Mouse (Mus musculus) heart, embryonic 16.5 days (tissue): Measurements from ENCODE around the gene Phf23. TPM values are rescaled to one million over a fixed set of nuclear protein-coding genes. Genes with fewer than 3 reads are reported as not detected.

Experiments
- ATAC-seq: fragments of 200-750 bp; cut with Nextera tagmentation; replicated peaks from 2 replicates; pipeline ENCODE4 v1.8.0; 2017; ENCODE audit warnings: moderate number of reproducible peaks; ENCODE audit not compliant: insufficient read depth, low FRiP score; ENCODE audit errors: extremely low read depth
- H3K27ac ChIP-seq: fragments of 300-500 bp; sonication (generic); 2 replicates; pipeline ENCODE4 v1.5.1; 2014; ENCODE audit warnings: mild to moderate bottlenecking, low read length, control low read depth, moderate library complexity
- H3K27me3 ChIP-seq: fragments of 300-500 bp; sonication (generic); 2 replicates; pipeline ENCODE4 v1.6.1; 2014; ENCODE audit warnings: low read length, mixed read lengths; ENCODE audit not compliant: control insufficient read depth, insufficient read depth
- H3K36me3 ChIP-seq: fragments of 300-500 bp; sonication (generic); 2 replicates; pipeline ENCODE4 v1.6.1; 2014; ENCODE audit not compliant: control insufficient read depth, insufficient read depth
- H3K4me1 ChIP-seq: fragments of 300-500 bp; sonication (generic); 2 replicates; pipeline ENCODE4 v1.6.1; 2014; ENCODE audit warnings: low read length, mixed read lengths; ENCODE audit not compliant: control insufficient read depth, insufficient read depth
- H3K4me2 ChIP-seq: fragments of 300-500 bp; sonication (generic); 2 replicates; pipeline ENCODE4 v1.6.1; 2014; ENCODE audit warnings: low read depth, mild to moderate bottlenecking, control low read depth, low read length
- H3K4me3 ChIP-seq: fragments of 300-500 bp; sonication (generic); 2 replicates; pipeline ENCODE4 v1.5.1; 2014; ENCODE audit warnings: mild to moderate bottlenecking, control low read depth, low read length
- H3K9ac ChIP-seq: fragments of 300-500 bp; sonication (generic); 2 replicates; pipeline ENCODE4 v1.6.1; 2014; ENCODE audit warnings: low read length, control low read depth
- H3K9me3 ChIP-seq: fragments of 300-500 bp; sonication (generic); replicated peaks from 2 replicates; pipeline ENCODE4 v1.6.1; 2016; ENCODE audit warnings: low read length; ENCODE audit not compliant: control insufficient read depth
- WGBS: fragments of 180-500 bp; shearing (Covaris S2); extraction: QIAGEN DNeasy Blood & Tissue Kit; methylation state at CpG from one replicate; pipeline ENCODE4 v1.1.7; 2014; 5-methylcytosine and 5-hydroxymethylcytosine counted together
- polyA plus RNA-seq: library from polyadenylated mRNA; unstranded; fragments of >200 nt; fragmentation: Nextera tagmentation; extraction: Ambion mirVana; gene quantifications from 2 replicates; pipeline ENCODE4 v1.2.1, GENCODE M21; 2015

Gene Phf23
- polyA plus RNA-seq, 1 experiment from 2014 or later = 42.0 TPM

DNA sequence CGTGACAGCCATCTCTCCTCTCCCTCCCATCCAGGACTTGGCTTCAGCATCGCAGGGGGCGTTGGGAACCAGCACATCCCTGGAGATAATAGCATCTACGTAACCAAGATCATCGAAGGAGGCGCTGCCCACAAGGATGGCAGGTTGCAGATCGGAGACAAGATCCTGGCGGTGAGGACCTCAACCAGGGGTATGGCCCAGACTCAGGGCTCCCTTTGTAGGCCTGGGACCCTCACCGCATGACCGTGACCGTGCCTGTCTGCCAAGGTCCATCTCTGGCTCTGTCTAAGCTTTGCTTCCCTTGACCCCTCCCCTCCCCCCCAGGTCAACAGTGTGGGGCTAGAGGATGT lies 35.7 kb downstream of the Phf23 start:
- 92% methylated on average over 11 of the region's 11 CpGs for WGBS
- H3K27me3 ChIP-seq = no peaks in the 10 kb centered on the region
- ATAC-seq = no peak
- peaks cover 3% of the 10 kb centered on the region; the same call in 1 of the 2 replicates for H3K36me3 ChIP-seq
- H3K27ac ChIP-seq = no peak overlapping the region
- H3K4me2 ChIP-seq = no peak overlapping the region
- no peak overlapping the region for H3K4me3 ChIP-seq
- no peak overlapping the region for H3K9ac ChIP-seq
- H3K9me3 ChIP-seq = no peaks in the 10 kb centered on the region
- H3K4me1 ChIP-seq = peaks cover 23% of the 10 kb centered on the region

DNA sequence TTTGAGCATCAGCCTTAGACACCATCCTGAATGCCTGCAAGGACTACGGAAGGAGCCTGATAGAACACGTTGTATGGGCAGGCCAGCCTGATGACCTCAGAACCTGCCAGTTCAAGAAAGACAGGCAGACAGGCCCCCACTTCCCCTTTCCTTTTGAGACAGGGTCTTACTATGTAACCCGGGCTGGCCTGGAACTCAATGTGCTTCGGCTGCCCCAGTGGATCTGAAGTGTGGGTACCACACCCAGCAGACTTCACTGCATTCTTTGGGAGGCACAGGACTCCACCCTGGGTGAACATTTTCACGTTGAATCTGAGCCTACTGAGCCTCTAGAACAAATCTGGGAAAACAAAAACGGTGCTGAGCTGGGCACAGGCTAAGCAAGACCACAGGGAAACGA lies 42.6 kb downstream of the Phf23 start:
- H3K9ac ChIP-seq = no peak overlapping the region
- no peaks in the 10 kb centered on the region for H3K36me3 ChIP-seq
- no peaks in the 10 kb centered on the region for H3K27me3 ChIP-seq
- H3K4me1 ChIP-seq = no peaks in the 10 kb centered on the region
- no peaks in the 10 kb centered on the region for H3K9me3 ChIP-seq
- no peak overlapping the region for H3K4me2 ChIP-seq
- no peak for ATAC-seq
- H3K4me3 ChIP-seq = no peak overlapping the region
- H3K27ac ChIP-seq = no peak overlapping the region
- WGBS = 71% methylated on average over 7 of the region's 7 CpGs

DNA sequence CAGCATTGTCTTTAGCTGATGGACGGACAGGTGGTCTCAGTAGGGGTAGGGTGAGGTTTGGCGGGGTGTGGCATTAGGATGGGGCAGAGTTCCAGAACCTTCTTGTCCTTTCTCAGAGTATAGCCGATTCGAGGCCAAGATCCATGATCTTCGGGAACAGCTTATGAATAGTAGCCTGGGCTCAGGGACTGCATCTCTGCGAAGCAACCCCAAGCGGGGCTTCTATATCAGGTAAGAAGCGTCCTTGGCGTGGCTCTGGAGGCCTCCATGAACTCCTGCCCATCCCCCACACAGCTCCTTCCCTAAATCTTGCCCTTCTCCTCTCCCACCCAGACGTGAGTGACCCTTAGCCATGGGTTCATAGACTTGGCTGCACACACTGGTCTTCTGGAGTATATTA lies 44.1 kb downstream of the Phf23 start:
- Histone ChIP-seq H3K36me3 (no peaks in the 10 kb centered on the region), H3K27ac (no peak overlapping the region), H3K4me1 (no peaks in the 10 kb centered on the region), H3K4me3 (no peak overlapping the region), H3K9ac (no peak overlapping the region), H3K27me3 (no peaks in the 10 kb centered on the region), H3K9me3 (no peaks in the 10 kb centered on the region), H3K4me2 (no peak overlapping the region)
- ATAC-seq = no peak
- WGBS = 83% methylated on average over 10 of the region's 10 CpGs

DNA sequence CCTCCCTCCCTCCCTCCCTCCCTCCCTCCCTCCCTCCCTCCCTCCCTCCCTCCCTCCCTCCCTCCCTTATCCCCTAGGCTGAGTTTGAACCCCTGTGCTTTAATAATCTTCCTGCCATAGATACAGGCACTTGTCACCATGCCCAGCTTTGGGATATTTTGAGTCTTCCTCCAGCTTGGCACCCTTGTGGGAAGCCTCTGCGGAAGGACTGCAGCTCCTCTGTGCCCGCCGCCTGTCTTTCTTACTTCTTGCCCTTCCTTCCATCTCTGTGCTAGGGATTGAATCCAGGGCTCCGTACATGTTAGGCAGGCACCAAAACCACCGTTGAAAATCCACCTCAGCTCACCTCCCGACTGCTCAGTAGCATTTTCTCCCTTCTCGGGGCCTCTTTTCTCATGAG lies 44.6 kb downstream of the Phf23 start:
- Histone ChIP-seq H3K4me3 (no peak overlapping the region), H3K27me3 (no peaks in the 10 kb centered on the region), H3K27ac (no peak overlapping the region), H3K9ac (no peak overlapping the region), H3K36me3 (no peaks in the 10 kb centered on the region), H3K4me1 (no peaks in the 10 kb centered on the region), H3K4me2 (no peak overlapping the region), H3K9me3 (no peaks in the 10 kb centered on the region)
- no peak for ATAC-seq
- 75% methylated on average over 7 of the region's 7 CpGs for WGBS

- Histone ChIP-seq H3K9ac (no peak overlapping the region), H3K4me1 (no peaks in the 10 kb centered on the region), H3K9me3 (no peaks in the 10 kb centered on the region), H3K27me3 (no peaks in the 10 kb centered on the region), H3K4me3 (no peak overlapping the region), H3K4me2 (no peak overlapping the region), H3K27ac (no peak overlapping the region), H3K36me3 (no peaks in the 10 kb centered on the region)
- ATAC-seq = no peak
- 89% methylated on average over 23 of the region's 23 CpGs for WGBS
Measured at GRCm38 (mm10) chr11:70042309-70043085, 46.9 kb downstream of the Phf23 start.

- no peak for ATAC-seq
- H3K4me3 ChIP-seq = no peak overlapping the region
- H3K36me3 ChIP-seq = no peaks in the 10 kb centered on the region
- no peaks in the 10 kb centered on the region for H3K27me3 ChIP-seq
- H3K9me3 ChIP-seq = no peaks in the 10 kb centered on the region
- H3K9ac ChIP-seq = no peak overlapping the region
- H3K4me1 ChIP-seq = no peaks in the 10 kb centered on the region
- WGBS = 82% methylated on average over 7 of the region's 7 CpGs
- H3K4me2 ChIP-seq = no peak overlapping the region
- no peak overlapping the region for H3K27ac ChIP-seq
Measured at GRCm38 (mm10) chr11:70043665-70044064, 48.1 kb downstream of the Phf23 start.

DNA sequence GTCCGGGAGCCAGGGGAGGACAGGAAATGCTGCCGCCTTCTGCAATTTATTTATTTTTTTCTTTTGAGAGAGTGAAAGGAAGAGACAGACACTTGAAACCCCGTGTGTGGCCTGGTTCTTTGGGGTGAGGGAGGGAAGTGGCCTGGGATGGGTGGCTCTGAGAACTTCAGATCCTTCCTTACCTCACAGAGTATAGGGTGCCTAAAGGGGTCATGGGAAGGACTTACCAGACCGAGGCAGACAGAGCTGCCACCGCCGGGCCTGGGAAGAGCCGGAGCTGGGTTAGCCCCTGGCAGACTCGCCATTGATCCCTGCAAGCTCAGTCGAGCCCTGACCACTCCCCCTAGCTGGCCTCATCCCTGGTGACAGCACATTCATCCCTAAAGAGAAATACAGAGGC lies 49.9 kb downstream of the Phf23 start:
- 45% methylated on average over 9 of the region's 9 CpGs for WGBS
- no peak for ATAC-seq

GRCm38 (mm10) chr11:70049366-70049765 lies 53.8 kb downstream of the Phf23 start:
- H3K9ac ChIP-seq = no peak overlapping the region
- H3K9me3 ChIP-seq = no peaks in the 10 kb centered on the region
- no peak for ATAC-seq
- no peak overlapping the region for H3K27ac ChIP-seq
- H3K27me3 ChIP-seq = no peaks in the 10 kb centered on the region
- H3K4me1 ChIP-seq = no peaks in the 10 kb centered on the region
- no peaks in the 10 kb centered on the region for H3K36me3 ChIP-seq
- H3K4me3 ChIP-seq = no peak overlapping the region
- 73% methylated on average over 6 of the region's 6 CpGs for WGBS
- no peak overlapping the region for H3K4me2 ChIP-seq

More for the DNA sequence above, 49.9 kb downstream of the Phf23 start:
- H3K4me2 ChIP-seq = no peak overlapping the region
- H3K27me3 ChIP-seq = no peaks in the 10 kb centered on the region
- H3K9ac ChIP-seq = no peak overlapping the region
- no peaks in the 10 kb centered on the region for H3K36me3 ChIP-seq
- no peak overlapping the region for H3K4me3 ChIP-seq
- H3K9me3 ChIP-seq = no peaks in the 10 kb centered on the region
- H3K27ac ChIP-seq = no peak overlapping the region
- H3K4me1 ChIP-seq = no peaks in the 10 kb centered on the region
